Mouse (Mus musculus) neural tube, embryonic 15.5 days (tissue): ENCODE measurements around the gene Lman2. TPM values are rescaled to one million over a fixed set of nuclear protein-coding genes. Genes with fewer than 3 reads are reported as not detected.

Experiments
- ATAC-seq: fragments of 200-750 bp; cut with Nextera tagmentation; 2 replicates; pipeline ENCODE4 v1.8.0; 2017; ENCODE audit warnings: mild to moderate bottlenecking, moderate TSS enrichment, moderate library complexity; ENCODE audit not compliant: low FRiP score
- H3K27ac ChIP-seq: fragments of 300-500 bp; sonication (generic); replicated peaks from 2 replicates; pipeline ENCODE4 v1.5.1; 2015; ENCODE audit warnings: mild to moderate bottlenecking, inconsistent platforms
- H3K27me3 ChIP-seq: fragments of 300-500 bp; sonication (generic); replicated peaks from 2 replicates; pipeline ENCODE4 v1.6.1; 2015; ENCODE audit warnings: inconsistent platforms
- H3K36me3 ChIP-seq: fragments of 300-500 bp; sonication (generic); 2 replicates; pipeline ENCODE4 v1.6.1; 2015; ENCODE audit warnings: inconsistent platforms
- H3K4me1 ChIP-seq: fragments of 300-500 bp; sonication (generic); 2 replicates; pipeline ENCODE4 v1.6.1; 2015; ENCODE audit warnings: inconsistent platforms
- H3K4me2 ChIP-seq: fragments of 300-500 bp; sonication (generic); 2 replicates; pipeline ENCODE4 v1.6.1; 2015; ENCODE audit warnings: inconsistent platforms, mild to moderate bottlenecking, moderate library complexity
- H3K4me3 ChIP-seq: fragments of 300-500 bp; sonication (generic); replicated peaks from 2 replicates; pipeline ENCODE4 v1.5.1; 2015; ENCODE audit warnings: mild to moderate bottlenecking, inconsistent platforms
- H3K9ac ChIP-seq: fragments of 300-500 bp; sonication (generic); replicated peaks from 2 replicates; pipeline ENCODE4 v1.6.1; 2015; ENCODE audit warnings: mild to moderate bottlenecking, inconsistent platforms
- H3K9me3 ChIP-seq: fragments of 300-500 bp; sonication (generic); replicated peaks from 2 replicates; pipeline ENCODE4 v1.6.1; 2016; ENCODE audit warnings: inconsistent platforms
- WGBS: fragments of 180-500 bp; shearing (Covaris S2); methylation state at CpG from one replicate; pipeline ENCODE4 v1.1.7; 2015; ENCODE audit warnings: mixed read lengths; 5-methylcytosine and 5-hydroxymethylcytosine counted together
- polyA plus RNA-seq: library from polyadenylated mRNA; unstranded; fragments of >200 nt; fragmentation: Nextera tagmentation; extraction: Ambion mirVana; gene quantifications from 2 replicates; pipeline ENCODE4 v1.2.1, GENCODE M21; 2015

The Lman2 gene
- polyA plus RNA-seq, 1 experiment from 2014 or later: 44.9 TPM

DNA sequence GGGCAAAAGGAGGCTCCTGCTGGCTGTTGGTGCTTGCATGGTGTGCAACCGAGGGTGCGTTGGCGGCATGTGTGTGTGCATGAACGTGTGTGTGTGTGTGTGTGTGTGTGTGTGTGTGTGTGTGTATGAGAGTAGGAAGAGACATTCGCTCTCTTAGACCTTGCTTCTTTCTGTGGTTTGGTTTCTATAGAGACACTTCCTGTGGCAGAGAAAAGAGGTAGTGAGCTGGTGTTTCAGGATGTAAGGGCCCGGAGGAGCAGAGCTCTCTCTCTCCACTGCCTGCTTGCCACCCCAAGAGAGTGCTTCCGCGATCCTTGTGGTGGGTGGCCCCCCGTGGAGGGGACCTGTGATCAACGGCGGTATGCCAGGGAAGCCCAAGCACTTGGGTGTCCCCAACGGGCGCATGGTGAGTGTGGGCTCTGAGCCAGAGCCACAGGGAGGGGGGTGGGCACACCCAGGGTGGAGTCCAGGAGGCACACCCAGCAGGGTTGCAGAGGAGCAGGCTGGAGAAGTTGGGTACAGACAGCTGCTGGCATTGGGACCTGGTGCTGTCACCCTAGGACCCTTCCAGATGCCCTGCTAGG, 7.0 kb upstream of the Lman2 start, which contains the start of gene Rgs14:
Rgs14 (plus strand) TSS at position 202 of the 584 bp plus-strand sequence.
- no peak for ATAC-seq
- no peak within 1 kb of the TSS; the same call in 1 of the 2 replicates for H3K4me2 ChIP-seq
- 65% methylated on average over 13 of the region's 13 CpGs for WGBS

DNA sequence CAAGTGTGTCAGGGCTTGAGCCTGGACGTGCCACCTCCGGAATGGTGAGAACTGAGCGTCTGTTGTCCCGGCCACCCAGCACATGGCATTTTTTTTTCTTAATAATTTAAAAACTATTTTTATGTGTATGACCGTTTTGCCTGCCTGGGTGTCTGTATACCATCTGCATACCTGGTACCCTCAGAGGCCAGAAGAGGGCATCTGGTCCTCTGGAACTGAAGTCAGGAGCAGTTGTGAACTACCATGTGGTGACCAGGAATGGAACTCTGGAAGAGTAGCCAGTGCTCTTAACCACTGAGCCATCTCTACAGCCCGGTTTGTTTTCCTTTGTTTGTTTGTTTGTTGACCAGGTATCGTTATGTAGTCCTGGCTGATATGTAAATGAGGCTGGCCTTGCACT, 5.8 kb upstream of the Lman2 start:
- H3K27me3 ChIP-seq: peaks cover 25% of the 10 kb centered on the region
- no peaks in the 10 kb centered on the region for H3K9me3 ChIP-seq
- 81% methylated on average over 7 of the region's 7 CpGs for WGBS
- no peak overlapping the region for H3K27ac ChIP-seq
- H3K4me1 ChIP-seq: no peaks in the 10 kb centered on the region
- H3K4me2 ChIP-seq: no peak overlapping the region
- H3K36me3 ChIP-seq: no peaks in the 10 kb centered on the region
- ATAC-seq: no peak
- no peak overlapping the region for H3K9ac ChIP-seq
- H3K4me3 ChIP-seq: no peak overlapping the region

More for the DNA sequence above, 7.0 kb upstream of the Lman2 start, which contains the start of gene Rgs14:
- Histone ChIP-seq H3K4me3 (no peak within 1 kb of the TSS), H3K9ac (no peak within 1 kb of the TSS), H3K27me3 (peaks cover 35% of the 10 kb centered on the region), H3K27ac (no peak within 1 kb of the TSS), H3K36me3 (no peaks in the 10 kb centered on the region), H3K4me1 (no peaks in the 10 kb centered on the region), H3K9me3 (no peaks in the 10 kb centered on the region)

DNA sequence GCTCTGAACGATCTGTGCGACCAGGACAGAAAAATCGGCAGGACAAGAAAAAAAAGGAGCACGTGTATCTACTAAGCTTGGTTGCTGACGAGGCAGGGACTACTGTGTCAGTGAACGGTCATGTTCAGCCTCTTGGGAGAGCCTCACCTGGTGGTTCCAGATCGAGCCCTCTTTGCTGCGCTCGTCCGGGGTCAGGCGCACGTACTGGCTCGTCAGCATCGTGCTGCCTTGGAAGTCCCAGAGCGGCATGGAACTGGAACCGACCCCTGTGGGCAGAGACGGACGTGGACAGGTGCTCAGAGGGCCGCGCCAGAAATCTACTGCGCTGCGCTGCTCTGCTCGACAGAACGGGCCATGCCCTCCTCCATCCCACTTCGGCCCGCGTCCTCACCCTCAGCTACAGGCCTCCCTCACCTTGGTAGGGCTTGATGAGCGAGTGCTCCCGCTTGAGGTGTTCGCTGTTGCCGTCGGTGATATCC, 570 bp downstream of the Lman2 start:
- no peaks in the 10 kb centered on the region for H3K9me3 ChIP-seq
- peak overlapping the region; percentile 89 for H3K9ac ChIP-seq
- under 1% methylated on average over 32 of the region's 32 CpGs for WGBS
- peaks cover 21% of the 10 kb centered on the region for H3K36me3 ChIP-seq
- peak; percentile 51 for ATAC-seq
- peak overlapping the region; percentile 87 for H3K27ac ChIP-seq
- H3K4me2 ChIP-seq: peak overlapping the region; percentile 90
- peak overlapping the region; percentile 98 for H3K4me3 ChIP-seq
- H3K4me1 ChIP-seq: peaks cover 37% of the 10 kb centered on the region
- peaks cover 8% of the 10 kb centered on the region for H3K27me3 ChIP-seq

DNA sequence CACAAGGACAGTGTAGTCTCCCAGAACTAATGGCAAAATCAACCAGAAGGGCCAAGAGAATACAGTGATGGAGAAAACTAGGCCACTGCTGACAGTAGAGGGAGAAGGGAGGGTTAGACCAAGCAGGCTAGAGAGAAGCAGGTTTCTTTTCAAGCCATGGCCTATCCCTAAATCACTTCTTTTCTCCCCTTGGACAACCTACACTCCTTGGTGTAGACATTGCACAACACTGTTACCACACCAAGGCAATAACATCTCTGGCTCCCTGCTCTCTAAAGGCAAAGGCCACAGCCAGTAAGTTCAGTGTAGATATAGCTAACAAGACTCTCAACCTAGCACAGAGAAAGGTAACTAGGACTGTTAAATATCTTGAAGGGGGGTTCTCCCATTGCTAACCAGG, 1.4 kb downstream of the Lman2 start:
- Histone ChIP-seq H3K9me3 (no peaks in the 10 kb centered on the region), H3K4me3 (peak overlapping the region; percentile 98), H3K9ac (peak overlapping the region; percentile 89; the same call in 1 of the 2 replicates), H3K27ac (no peak overlapping the region), H3K4me1 (peaks cover 37% of the 10 kb centered on the region), H3K4me2 (peak overlapping the region; percentile 90), H3K27me3 (peaks cover 5% of the 10 kb centered on the region), H3K36me3 (peaks cover 21% of the 10 kb centered on the region)
- no peak for ATAC-seq

DNA sequence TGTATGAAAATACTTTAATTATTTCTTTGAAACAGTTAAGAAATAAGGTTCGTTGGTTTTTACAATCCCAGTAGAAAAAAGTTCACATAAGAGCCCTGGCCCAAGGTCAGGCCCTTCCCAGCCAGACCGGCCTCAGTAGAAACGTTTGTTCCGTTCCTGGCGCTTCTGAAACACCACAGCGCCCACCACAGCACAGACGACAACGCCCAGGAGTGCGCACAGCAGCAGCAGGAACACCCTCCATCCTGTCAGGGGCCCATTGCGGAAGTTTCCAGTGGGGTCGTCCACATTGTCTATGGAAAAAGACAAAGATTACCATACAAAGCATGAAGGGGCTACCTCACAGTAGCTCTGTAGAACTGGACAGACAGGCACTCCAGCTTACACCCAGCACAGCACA, 15.8 kb downstream of the Lman2 start:
- Histone ChIP-seq H3K4me3 (no peak overlapping the region), H3K4me1 (no peaks in the 10 kb centered on the region), H3K27me3 (no peaks in the 10 kb centered on the region), H3K27ac (no peak overlapping the region), H3K9ac (no peak overlapping the region), H3K9me3 (no peaks in the 10 kb centered on the region), H3K36me3 (peaks cover 78% of the 10 kb centered on the region), H3K4me2 (no peak overlapping the region)
- WGBS: 90% methylated on average over 11 of the region's 11 CpGs
- no peak for ATAC-seq

DNA sequence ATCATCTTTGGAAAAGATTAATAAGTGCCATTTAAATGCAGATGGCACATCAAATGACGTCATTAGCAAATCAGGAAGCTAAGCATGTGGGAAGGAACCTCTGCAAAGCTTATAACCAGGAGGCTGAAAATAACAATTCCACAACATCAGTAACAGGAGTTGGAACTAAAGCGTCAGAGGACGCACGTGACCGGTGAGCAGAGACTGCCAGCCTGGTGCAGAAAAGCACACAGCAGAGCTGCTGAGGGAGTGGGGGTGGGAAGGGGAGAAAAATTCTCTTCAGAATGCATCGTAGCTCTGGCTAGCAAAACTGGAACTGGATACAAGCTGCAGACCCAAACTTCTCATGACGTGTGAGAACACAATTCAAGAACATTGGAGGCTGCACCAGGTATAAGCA, 18.3 kb downstream of the Lman2 start:
- H3K9ac ChIP-seq: no peak overlapping the region
- 91% methylated on average over 7 of the region's 7 CpGs for WGBS
- no peak overlapping the region for H3K4me3 ChIP-seq
- ATAC-seq: no peak
- H3K4me1 ChIP-seq: no peaks in the 10 kb centered on the region
- no peak overlapping the region for H3K27ac ChIP-seq
- no peak overlapping the region for H3K4me2 ChIP-seq
- peaks cover 56% of the 10 kb centered on the region for H3K36me3 ChIP-seq
- H3K27me3 ChIP-seq: no peaks in the 10 kb centered on the region
- no peaks in the 10 kb centered on the region for H3K9me3 ChIP-seq

DNA sequence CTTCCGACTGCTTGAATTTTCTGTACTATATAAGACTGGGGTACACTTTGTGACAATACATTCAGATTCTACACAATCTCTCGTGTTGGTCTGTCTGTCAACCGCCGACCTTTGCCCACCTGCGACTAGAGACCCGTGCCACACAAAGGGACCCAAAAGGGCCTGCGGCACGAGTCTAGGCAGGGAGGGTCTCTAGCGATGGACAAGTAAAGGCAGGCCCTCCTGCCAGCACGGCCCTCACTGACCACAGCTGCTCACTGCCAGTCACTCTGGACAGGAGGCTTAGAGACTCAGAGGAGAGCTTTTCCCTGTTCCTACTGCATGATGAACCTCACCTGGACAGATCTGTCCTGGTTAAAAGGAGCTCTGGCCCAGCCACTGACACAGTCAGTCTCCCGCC, 20.1 kb downstream of the Lman2 start:
- Histone ChIP-seq H3K27me3 (no peaks in the 10 kb centered on the region), H3K4me2 (no peak overlapping the region), H3K9ac (no peak overlapping the region), H3K4me3 (no peak overlapping the region), H3K9me3 (no peaks in the 10 kb centered on the region), H3K4me1 (no peaks in the 10 kb centered on the region), H3K27ac (no peak overlapping the region), H3K36me3 (peaks cover 39% of the 10 kb centered on the region)
- WGBS: 54% methylated on average over 11 of the region's 11 CpGs
- no peak for ATAC-seq

DNA sequence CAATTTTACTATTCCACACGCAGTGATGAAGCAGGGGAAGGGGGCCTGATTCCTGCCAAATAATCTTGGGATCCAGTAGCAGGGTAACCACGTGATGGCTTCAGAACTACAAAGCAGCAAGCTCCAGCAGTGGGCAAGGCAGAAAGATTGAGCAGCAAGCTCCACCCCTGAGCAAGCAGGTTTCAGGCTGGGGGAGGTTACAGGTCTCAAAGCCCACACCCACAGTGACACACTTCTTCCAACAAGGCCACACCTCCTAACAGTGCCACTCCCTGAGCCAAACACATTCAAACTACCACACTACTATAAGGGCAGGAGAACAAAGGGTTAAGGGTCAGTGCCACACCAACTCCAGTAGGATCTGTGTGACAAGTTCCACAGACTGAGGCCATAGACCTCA, 23.3 kb downstream of the Lman2 start:
- H3K4me2 ChIP-seq: no peak overlapping the region
- WGBS: 43% methylated on average over 2 of the region's 2 CpGs
- no peak overlapping the region for H3K4me3 ChIP-seq

DNA sequence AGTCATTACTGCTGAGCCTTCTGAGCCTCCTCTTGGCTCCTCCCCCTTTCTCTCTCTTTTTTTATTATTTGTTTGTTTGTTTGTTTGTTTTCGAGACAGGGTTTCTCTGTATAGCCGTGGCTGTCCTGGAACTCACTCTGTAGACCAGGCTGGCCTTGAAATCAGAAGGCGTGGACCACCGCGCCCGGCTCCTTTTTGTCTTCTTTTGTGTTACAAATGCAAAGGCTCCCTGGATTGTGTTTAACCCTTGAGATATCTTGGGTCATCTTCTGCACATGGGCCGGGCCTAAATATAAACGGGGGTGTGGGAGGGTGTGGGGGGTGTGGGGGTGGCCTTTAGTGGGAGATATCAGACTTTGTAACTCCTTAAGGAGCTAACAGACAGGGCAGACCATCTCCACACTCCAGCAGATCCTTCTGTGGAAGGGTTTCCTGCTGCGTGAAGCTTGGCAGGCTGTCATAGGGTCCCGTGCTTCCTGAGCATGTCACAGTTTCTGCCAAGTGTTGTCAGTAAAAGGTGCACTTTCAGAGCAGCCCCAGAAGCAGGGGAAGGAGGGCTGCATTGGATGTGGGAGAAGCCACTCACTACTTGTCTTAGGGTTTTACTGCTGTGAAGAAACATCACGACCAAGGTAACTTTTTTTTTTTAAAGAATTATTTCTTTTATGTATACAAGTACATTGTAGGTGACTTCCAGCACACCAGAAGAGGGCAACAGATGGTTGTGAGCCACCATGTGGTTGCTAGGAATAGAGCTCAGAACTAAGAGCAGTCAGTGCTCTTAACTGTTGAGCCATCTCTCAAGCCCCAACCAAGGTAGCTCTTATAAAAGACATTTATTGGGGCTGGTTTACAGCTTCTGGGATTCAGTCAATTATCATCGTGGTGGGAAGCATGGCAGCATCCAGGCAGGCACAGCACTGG, 24.2 kb downstream of the Lman2 start:
- Histone ChIP-seq H3K9ac (no peak overlapping the region), H3K4me2 (no peak overlapping the region), H3K4me3 (no peak overlapping the region), H3K27ac (no peak overlapping the region), H3K27me3 (no peaks in the 10 kb centered on the region), H3K4me1 (no peaks in the 10 kb centered on the region), H3K9me3 (no peaks in the 10 kb centered on the region), H3K36me3 (no peaks in the 10 kb centered on the region)
- no peak for ATAC-seq
- 61% methylated on average over 12 of the region's 12 CpGs for WGBS

More for the DNA sequence above, 23.3 kb downstream of the Lman2 start:
- ATAC-seq: no peak
- Histone ChIP-seq H3K9me3 (no peaks in the 10 kb centered on the region), H3K4me1 (no peaks in the 10 kb centered on the region), H3K27me3 (no peaks in the 10 kb centered on the region), H3K27ac (no peak overlapping the region), H3K36me3 (peaks cover 7% of the 10 kb centered on the region), H3K9ac (no peak overlapping the region)

DNA sequence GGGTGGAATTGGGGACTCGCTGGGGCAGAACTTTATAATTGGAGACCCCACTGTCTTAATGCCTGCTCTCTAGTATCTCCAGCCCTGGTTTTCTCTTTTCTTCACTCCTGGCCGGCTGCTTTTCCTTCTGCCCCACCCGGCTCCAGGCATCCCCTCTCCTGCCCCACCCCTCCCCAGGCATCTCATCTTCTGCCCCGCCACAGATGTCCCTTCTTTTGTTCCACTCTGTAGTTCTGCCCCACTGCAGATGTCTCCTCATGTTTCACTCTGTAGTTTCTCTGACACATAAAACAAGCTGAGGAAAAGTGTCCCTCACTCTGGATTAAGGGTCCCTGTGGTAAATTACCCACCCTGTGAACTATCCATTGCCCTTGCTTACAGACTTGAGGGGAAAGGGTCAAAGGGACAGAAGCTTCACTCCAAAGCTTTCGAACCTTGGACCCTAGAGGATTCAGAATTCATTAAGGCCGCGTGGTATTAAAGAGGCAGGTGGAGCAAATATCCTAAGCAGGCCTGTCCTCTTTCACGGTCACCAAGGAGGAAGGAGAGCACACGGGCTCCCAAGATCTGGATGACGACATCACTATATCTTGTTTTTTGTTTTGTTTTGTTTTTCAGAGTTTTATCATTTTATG, 25.1 kb downstream of the Lman2 start:
- H3K4me1 ChIP-seq: no peaks in the 10 kb centered on the region
- ATAC-seq: no peak
- H3K27me3 ChIP-seq: no peaks in the 10 kb centered on the region
- no peaks in the 10 kb centered on the region for H3K9me3 ChIP-seq
- no peak overlapping the region for H3K4me2 ChIP-seq
- no peaks in the 10 kb centered on the region for H3K36me3 ChIP-seq
- H3K9ac ChIP-seq: no peak overlapping the region
- no peak overlapping the region for H3K4me3 ChIP-seq
- no peak overlapping the region for H3K27ac ChIP-seq
- WGBS: 72% methylated on average over 10 of the region's 10 CpGs

DNA sequence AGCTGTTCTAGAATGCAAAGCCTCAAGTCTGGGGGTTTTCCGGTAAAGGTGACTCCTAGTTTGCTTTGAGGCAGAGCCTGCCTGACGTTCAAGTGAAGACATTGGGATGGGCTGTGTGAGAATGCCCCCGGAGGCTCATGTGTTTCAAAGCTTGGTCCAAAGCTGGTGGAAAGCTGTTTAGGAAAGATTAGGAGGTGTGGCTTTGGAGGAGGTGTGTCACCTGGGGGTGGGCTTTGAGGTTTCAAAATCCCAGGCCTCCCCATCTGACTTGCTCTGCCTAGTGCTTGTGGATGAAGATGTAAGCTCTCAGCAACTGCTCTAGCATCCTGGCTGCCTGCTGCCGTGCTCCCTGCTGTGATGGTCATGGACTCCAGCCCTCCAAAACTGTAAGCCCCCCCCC, 26.9 kb downstream of the Lman2 start:
- no peak for ATAC-seq
- Histone ChIP-seq H3K36me3 (no peaks in the 10 kb centered on the region), H3K9ac (no peak overlapping the region), H3K9me3 (no peaks in the 10 kb centered on the region), H3K27me3 (no peaks in the 10 kb centered on the region), H3K4me2 (no peak overlapping the region), H3K4me3 (no peak overlapping the region), H3K4me1 (peaks cover 3% of the 10 kb centered on the region), H3K27ac (no peak overlapping the region)
- 82% methylated on average over 4 of the region's 4 CpGs for WGBS
